Mouse (Mus musculus) limb, embryonic 15.5 days (tissue): ENCODE data around the gene Cs. TPM values are rescaled to one million over a fixed set of nuclear protein-coding genes. Genes with fewer than 3 reads are reported as not detected.

Source experiments
- ATAC-seq: fragments of 200-750 bp; cut with Nextera tagmentation; 2 replicates; pipeline ENCODE4 v1.8.0; 2017; ENCODE audit warnings: low read depth, moderate TSS enrichment; ENCODE audit not compliant: insufficient number of reproducible peaks, low FRiP score, low TSS enrichment
- H3K27ac ChIP-seq: fragments of 300-500 bp; sonication (generic); 2 replicates; pipeline ENCODE4 v1.5.1; 2015; ENCODE audit warnings: moderate library complexity, mild to moderate bottlenecking, inconsistent platforms
- H3K27me3 ChIP-seq: fragments of 300-500 bp; sonication (generic); 2 replicates; pipeline ENCODE4 v1.6.1; 2015; ENCODE audit warnings: inconsistent platforms
- H3K36me3 ChIP-seq: fragments of 300-500 bp; sonication (generic); 2 replicates; pipeline ENCODE4 v1.6.1; 2015; ENCODE audit warnings: inconsistent platforms
- H3K4me1 ChIP-seq: fragments of 300-500 bp; sonication (generic); 2 replicates; pipeline ENCODE4 v1.6.1; 2015; ENCODE audit warnings: inconsistent platforms
- H3K4me2 ChIP-seq: fragments of 300-500 bp; sonication (generic); 2 replicates; pipeline ENCODE4 v1.6.1; 2015; ENCODE audit warnings: mild to moderate bottlenecking, inconsistent platforms
- H3K4me3 ChIP-seq: fragments of 300-500 bp; sonication (generic); 2 replicates; pipeline ENCODE4 v1.5.1; 2015; ENCODE audit warnings: mild to moderate bottlenecking, inconsistent platforms
- H3K9ac ChIP-seq: fragments of 300-500 bp; sonication (generic); 2 replicates; pipeline ENCODE4 v1.6.1; 2015; ENCODE audit warnings: inconsistent platforms
- H3K9me3 ChIP-seq: fragments of 300-500 bp; sonication (generic); 2 replicates; pipeline ENCODE4 v1.6.1; 2016; ENCODE audit warnings: inconsistent platforms
- WGBS: fragments of 180-500 bp; shearing (Covaris S2); methylation state at CpG from one replicate; pipeline ENCODE4 v1.1.7; 2015; 5-methylcytosine and 5-hydroxymethylcytosine counted together
- polyA plus RNA-seq: library from polyadenylated mRNA; unstranded; fragments of >200 nt; fragmentation: Nextera tagmentation; extraction: Ambion mirVana; gene quantifications from 2 replicates; pipeline ENCODE4 v1.2.1, GENCODE M21; 2015

The Cs gene
- polyA plus RNA-seq, 1 experiment from 2014 or later = 173 TPM

DNA sequence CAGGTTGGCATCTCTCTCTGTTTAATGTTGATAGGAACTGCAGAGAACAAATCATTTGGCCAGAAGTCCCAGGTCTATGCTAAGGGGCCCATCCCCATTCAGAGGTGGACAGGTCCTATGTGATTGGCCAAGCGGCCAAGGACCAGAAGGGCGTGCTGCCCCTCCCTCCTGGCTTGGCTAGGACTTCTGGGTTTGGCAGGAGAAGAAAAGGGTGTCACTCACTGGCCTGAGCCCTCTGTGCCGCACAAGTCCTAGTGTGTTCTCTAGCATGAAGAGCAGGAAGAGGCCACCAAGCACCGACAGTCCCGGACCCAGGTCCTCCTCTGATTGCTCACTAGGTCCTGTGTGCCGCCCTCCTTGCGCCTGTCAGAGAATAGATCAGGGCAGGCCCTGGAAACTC is 59.9 kb downstream of the Cs start:
- no peak for ATAC-seq
- no peak overlapping the region for H3K4me2 ChIP-seq
- peaks cover 50% of the 10 kb centered on the region for H3K36me3 ChIP-seq
- no peak overlapping the region for H3K27ac ChIP-seq
- 57% methylated on average over 7 of the region's 7 CpGs for WGBS
- H3K9ac ChIP-seq = no peak overlapping the region
- H3K4me3 ChIP-seq = no peak overlapping the region
- H3K27me3 ChIP-seq = no peaks in the 10 kb centered on the region
- peaks cover 17% of the 10 kb centered on the region for H3K4me1 ChIP-seq
- no peaks in the 10 kb centered on the region for H3K9me3 ChIP-seq

DNA sequence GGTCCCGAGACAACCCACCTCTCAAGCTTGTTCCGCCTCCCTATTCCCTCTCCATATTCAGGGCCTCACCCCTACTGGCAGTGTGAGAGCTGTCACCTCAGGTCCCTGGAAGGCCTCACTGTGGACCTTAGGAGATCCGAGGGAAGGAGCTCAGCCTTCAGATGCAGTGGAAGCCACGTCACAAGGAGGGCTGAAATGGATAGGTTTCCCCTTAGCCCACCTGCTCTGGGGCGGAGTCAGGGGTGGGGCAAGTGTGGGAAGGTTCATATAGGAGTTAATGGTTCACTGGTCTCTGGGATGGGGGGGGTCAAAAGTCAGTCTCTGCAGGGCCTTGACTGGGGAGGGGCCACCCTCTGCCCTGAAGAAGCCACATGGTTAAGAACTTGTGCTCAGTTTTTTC is 62.8 kb downstream of the Cs start:
- Histone ChIP-seq H3K4me2 (no peak overlapping the region), H3K36me3 (peaks cover 25% of the 10 kb centered on the region), H3K9ac (no peak overlapping the region), H3K27me3 (no peaks in the 10 kb centered on the region), H3K27ac (no peak overlapping the region), H3K4me3 (no peak overlapping the region), H3K4me1 (peaks cover 13% of the 10 kb centered on the region), H3K9me3 (no peaks in the 10 kb centered on the region)
- 23% methylated on average over 5 of the region's 5 CpGs for WGBS
- ATAC-seq = no peak; the same call in 1 of the 2 replicates

DNA sequence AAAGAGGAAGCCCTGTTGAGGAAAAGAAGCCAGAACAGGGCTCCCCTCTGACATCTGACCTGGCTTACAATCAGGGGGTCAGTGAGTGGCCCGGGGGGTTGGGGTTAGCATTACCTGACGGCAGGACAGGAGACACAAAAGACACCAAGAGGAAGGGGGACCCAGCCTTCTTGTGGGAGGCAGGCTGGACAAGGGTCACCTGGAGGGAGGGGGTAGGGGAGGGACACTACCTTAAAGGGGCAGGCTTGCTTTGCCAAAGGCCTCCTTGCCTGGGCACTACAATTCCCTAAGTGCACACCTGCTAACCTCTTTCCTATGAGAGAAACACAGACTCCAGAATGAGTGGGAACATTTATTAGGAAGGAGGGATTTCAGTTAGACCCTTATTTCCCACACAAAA is 63.5 kb downstream of the Cs start, which contains the start of gene Slc39a5:
Gene Slc39a5 (minus strand): TSS at position 174 of the 400 bp plus-strand sequence.
- Histone ChIP-seq H3K36me3 (peaks cover 21% of the 10 kb centered on the region), H3K4me1 (peaks cover 13% of the 10 kb centered on the region), H3K4me2 (no peak within 1 kb of the TSS), H3K27me3 (no peaks in the 10 kb centered on the region), H3K9ac (no peak within 1 kb of the TSS), H3K27ac (no peak within 1 kb of the TSS), H3K9me3 (no peaks in the 10 kb centered on the region), H3K4me3 (no peak within 1 kb of the TSS)
- WGBS = 22% methylated on average over 2 of the region's 2 CpGs
- ATAC-seq = no peak

DNA sequence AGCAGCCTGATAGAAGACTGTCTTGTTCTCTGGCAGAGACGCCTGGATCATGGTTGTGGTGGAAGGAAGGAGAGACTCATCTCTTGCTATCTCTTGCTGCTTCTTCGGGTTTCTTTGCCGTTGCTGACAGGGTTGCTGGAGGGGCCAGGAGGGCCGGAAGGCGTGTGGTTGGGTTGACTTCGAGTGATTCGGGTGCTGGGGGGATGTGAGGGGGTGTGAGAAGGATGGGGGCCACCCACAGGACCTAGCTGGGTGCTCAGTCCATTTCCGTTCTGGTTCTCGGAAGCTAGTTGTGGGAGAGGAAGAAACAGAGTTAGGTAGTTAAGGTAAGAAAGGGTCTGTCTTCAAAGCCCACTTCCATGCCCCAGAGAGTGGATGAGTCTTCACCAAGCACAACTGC is 64.1 kb downstream of the Cs start:
- H3K9me3 ChIP-seq = no peaks in the 10 kb centered on the region
- peaks cover 12% of the 10 kb centered on the region for H3K4me1 ChIP-seq
- H3K27me3 ChIP-seq = no peaks in the 10 kb centered on the region
- H3K9ac ChIP-seq = no peak overlapping the region
- H3K4me2 ChIP-seq = no peak overlapping the region
- H3K27ac ChIP-seq = no peak overlapping the region
- no peak overlapping the region for H3K4me3 ChIP-seq
- no peak for ATAC-seq
- peaks cover 20% of the 10 kb centered on the region; the same call in 1 of the 2 replicates for H3K36me3 ChIP-seq
- WGBS = 70% methylated on average over 9 of the region's 9 CpGs

DNA sequence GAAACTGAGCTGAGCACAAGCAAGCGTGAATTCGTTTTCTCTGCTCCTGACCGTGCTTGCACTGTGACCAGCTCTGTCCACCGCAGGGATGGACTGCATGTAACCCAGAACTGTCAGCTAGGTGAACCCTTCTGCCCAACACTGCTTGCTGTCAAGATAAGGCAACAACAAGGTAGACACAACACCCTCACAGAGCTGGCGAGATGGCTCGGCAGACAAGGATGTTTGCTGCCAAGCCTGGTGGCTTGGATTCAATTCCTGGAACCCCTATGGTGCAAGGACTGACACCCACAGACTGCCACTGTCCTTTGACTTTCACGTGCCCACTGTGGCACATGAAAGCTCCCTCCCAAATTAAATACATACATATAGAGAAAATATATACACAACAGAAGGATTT is 66.4 kb downstream of the Cs start:
- ATAC-seq = no peak
- peaks cover 17% of the 10 kb centered on the region; the same call in 1 of the 2 replicates for H3K36me3 ChIP-seq
- no peak overlapping the region for H3K27ac ChIP-seq
- H3K4me1 ChIP-seq = peaks cover 16% of the 10 kb centered on the region
- H3K9ac ChIP-seq = no peak overlapping the region
- H3K4me2 ChIP-seq = no peak overlapping the region
- no peaks in the 10 kb centered on the region for H3K27me3 ChIP-seq
- WGBS = 87% methylated on average over 7 of the region's 7 CpGs
- H3K4me3 ChIP-seq = no peak overlapping the region
- no peaks in the 10 kb centered on the region for H3K9me3 ChIP-seq

DNA sequence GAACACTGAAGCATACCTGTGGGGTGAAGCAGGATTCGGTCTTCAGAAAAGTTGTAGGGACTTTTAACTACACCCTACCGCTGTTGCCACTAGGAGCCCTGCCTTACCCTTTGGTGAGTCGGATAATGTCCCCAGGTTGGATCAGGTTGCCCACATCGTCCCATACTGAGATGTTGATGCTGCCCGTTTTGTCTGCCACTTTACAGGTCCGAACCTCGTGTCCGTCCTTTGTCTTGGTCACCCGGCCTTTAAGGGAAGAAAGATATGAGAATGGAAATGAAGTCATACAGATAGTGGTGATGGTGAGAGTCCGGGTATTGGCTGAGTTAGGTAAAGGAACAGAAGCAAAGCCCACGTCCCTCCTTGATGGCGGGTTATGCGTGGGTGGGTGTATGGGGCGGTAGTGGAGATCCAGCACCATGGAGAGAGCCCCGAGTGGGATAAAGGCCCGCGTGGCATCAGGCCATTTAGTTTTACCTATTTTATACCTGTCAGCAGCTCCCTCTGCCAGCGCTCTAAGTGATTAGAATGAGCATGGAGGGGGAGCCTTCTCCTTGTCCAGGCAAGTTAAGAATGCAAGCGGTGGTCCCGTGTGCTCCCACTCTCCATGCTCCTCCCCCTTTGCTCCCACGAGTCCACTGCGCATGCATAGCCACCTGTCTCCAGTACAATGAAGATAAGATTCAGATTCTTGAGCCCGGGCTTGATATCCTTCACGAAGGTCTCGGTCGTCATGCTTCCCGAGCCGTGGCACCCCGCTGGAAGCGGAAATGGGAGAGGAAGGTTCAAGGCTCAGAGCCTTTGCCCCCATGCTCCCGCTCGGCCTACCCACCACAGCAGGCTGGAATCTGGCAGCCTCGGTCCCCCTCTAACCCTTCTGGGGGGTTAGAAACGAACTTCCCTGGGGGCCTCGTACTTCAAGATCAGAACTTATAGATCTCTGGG is 71.3 kb downstream of the Cs start:
- WGBS = 19% methylated on average over 35 of the region's 35 CpGs
- Histone ChIP-seq H3K4me1 (peaks cover 37% of the 10 kb centered on the region), H3K27ac (peak overlapping the region; percentile 78), H3K36me3 (peaks cover 16% of the 10 kb centered on the region), H3K4me2 (peak overlapping the region; percentile 96), H3K4me3 (peak overlapping the region; percentile 94), H3K9ac (peak overlapping the region; percentile 62), H3K9me3 (no peaks in the 10 kb centered on the region), H3K27me3 (no peaks in the 10 kb centered on the region)
- ATAC-seq = no peak

DNA sequence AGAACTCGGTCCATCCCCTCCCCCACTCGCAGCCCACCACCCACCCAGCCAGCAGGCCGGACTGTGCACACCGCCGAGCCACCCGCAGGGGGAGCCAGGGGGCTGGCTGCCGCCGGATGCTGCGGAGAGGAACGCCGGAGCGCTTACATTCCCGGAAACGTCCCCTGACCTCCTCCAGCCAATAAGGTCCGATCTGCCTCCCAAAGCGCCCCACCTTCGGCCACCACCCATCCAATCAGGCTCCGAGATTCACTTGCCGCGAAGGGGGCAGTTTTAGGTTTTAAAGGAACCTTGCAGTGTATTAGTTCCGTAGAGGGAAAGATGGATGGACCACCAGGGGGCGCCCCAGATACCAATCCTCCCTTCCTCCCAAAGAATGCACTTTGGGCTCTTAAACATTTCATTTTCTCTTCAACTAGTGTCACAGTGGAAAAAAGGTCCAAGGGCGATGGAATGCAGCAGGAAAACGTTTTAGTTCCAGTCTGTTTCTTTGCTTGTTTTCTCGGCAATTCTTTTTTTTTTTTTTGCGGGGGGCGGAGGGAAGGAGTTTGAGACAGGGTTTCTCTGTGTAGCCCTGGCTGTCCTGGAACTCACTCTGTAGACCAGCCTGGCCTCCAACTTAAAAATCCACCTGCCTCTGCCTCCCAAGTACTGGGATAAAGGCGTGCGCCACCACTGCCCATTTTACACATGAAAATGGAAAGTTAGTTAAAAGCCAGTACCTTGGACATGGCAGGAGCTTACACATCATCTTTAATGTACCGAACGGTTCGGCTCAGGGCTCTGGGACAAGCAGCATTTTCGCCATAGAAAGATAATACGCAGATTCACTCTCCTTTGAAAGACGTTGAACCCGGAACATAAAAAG is 72.4 kb downstream of the Cs start:
- H3K9me3 ChIP-seq = no peaks in the 10 kb centered on the region
- peak overlapping the region; percentile 94 for H3K4me3 ChIP-seq
- peaks cover 24% of the 10 kb centered on the region for H3K36me3 ChIP-seq
- WGBS = 7% methylated on average over 36 of the region's 36 CpGs
- ATAC-seq = peak; percentile 91
- peak overlapping the region; percentile 62 for H3K9ac ChIP-seq
- peak overlapping the region; percentile 96 for H3K4me2 ChIP-seq
- H3K4me1 ChIP-seq = peaks cover 39% of the 10 kb centered on the region
- peak overlapping the region; percentile 96 for H3K27ac ChIP-seq
- no peaks in the 10 kb centered on the region for H3K27me3 ChIP-seq

DNA sequence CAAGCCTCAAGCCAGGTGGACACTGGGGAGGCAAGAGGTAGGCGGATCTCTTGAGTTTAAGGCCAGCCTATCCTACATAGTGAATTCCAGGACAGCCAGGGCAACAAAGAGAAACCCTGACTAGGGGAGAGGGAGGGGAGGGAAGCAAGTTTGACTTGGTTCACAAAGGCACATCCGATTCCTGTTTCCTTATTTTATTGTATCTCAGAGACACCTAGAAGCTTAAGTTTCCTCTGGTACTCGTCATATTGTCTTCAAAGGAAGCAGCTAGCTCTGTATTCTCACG is 73.0 kb downstream of the Cs start:
- Histone ChIP-seq H3K36me3 (peaks cover 27% of the 10 kb centered on the region), H3K9ac (0 out of 2 replicates have a peak overlapping the region, but pooled peaks have one; percentile 10), H3K27ac (peak overlapping the region; percentile 96), H3K9me3 (no peaks in the 10 kb centered on the region), H3K4me3 (peak overlapping the region; percentile 94), H3K27me3 (no peaks in the 10 kb centered on the region), H3K4me2 (peak overlapping the region; percentile 87), H3K4me1 (peaks cover 39% of the 10 kb centered on the region)
- WGBS = 23% methylated on average over 4 of the region's 4 CpGs
- ATAC-seq = no peak

DNA sequence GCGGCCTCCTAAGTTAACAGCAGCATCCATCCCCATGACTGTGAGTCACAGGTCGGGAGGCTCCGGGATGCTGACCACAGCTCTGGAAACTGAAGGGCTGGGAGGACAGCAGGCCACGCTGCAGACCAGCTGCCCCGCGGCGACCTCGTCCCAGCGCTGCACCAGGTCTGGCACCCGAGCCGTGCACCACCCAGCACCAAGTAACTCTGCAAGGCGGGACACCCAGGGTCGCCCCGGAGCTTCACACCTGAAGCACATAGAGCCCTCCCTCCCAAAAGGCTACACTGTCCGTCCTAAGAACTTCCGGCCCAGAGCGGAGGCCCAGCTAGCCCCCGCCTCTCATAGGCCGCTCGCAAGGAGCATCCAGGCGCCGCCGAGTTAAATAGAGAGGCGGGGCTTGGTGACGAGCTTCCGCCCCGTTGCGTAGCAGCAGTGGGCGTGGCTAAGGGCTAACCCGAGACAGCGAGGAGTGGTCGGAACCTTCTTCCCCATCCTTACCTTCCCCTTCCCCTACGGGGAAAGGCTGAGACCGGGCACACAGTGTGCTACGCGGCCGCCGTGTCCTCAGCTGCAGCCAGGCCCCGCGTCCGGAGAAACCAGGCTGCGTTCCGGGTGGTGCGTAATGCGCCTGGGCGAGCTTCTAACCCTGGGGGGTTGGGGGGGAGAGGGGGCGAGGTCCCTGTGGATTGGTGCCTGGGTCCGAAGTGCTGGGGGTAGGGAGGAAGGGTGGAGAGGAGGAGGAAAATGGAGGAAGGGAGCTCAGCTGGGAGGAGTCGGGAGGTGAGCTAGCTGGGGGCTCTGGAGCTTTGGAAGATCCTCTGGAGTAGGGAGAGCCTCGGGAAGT is 73.9 kb downstream of the Cs start, which contains the start of the genes Nabp2 and Rnf41:
Gene Nabp2 (minus strand): TSS at position 282 of the 844 bp plus-strand sequence.
Gene Rnf41 (plus strand): TSS at position 447 of the 844 bp plus-strand sequence.
- Histone ChIP-seq H3K9me3 (no peaks in the 10 kb centered on the region), H3K27me3 (no peaks in the 10 kb centered on the region), H3K4me2 (peak within 1 kb of the TSS; percentile 87), H3K4me3 (peak within 1 kb of the TSS; percentile 94), H3K9ac (peak within 1 kb of the TSS; percentile 78), H3K36me3 (peaks cover 31% of the 10 kb centered on the region), H3K27ac (peak within 1 kb of the TSS; percentile 96), H3K4me1 (peaks cover 39% of the 10 kb centered on the region)
- WGBS = under 1% methylated on average over 50 of the region's 50 CpGs
- ATAC-seq = peak; percentile 90

DNA sequence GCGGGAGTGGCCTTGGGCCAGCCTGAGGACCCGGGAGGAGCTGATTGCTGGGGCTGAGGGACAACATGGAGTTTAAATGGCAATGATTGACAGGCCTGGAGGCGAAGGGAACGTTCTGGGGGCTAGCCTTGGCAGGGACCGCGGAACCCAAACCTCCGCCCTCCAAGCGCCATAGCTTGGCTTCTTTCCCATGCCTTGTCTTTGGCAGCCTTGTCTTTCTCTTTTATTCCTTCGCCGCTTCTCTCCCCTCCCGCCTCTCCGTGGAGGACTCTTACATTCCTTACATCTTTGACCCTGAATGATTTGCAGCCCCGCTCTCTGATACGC is 74.5 kb downstream of the Cs start:
- no peak for ATAC-seq
- peak overlapping the region; percentile 87 for H3K4me2 ChIP-seq
- 0% methylated on average over 14 of the region's 14 CpGs for WGBS
- H3K9ac ChIP-seq = peak overlapping the region; percentile 78
- peak overlapping the region; percentile 94 for H3K4me3 ChIP-seq
- H3K36me3 ChIP-seq = peaks cover 33% of the 10 kb centered on the region
- peak overlapping the region; percentile 96 for H3K27ac ChIP-seq
- peaks cover 39% of the 10 kb centered on the region for H3K4me1 ChIP-seq
- no peaks in the 10 kb centered on the region for H3K27me3 ChIP-seq
- no peaks in the 10 kb centered on the region for H3K9me3 ChIP-seq
